Comparison of ENCODE assay signal across 12 mouse cellular contexts in the genomic region with DNA sequence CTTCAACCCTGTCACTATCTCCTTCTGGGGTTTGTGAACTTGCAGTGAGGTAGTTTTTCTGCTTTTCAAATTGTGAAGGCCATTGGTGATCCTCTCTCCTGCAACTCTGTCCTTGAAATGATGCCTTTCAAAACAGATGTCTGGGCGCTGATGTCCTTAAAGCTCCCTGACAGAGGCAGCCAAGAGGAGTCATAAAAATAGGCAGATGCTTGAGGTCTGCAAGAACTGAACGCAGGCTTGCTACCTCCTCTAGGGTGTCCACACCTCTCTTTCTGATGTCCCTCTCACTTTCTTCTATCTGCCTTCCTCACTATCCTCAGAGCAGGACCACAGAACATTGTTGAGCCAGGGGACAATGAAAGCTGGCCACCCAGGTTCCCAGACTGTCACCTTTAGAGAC. TPM values are rescaled to one million over a fixed set of nuclear protein-coding genes. Genes with fewer than 3 reads are reported as not detected.
"Had no signal": no experiment of that assay in that cellular context is flagged by ENCODE, and none has a peak within 500 bp of the region (broad histone marks: within the 10 kb centered on the region; RNA-seq: fewer than 3 reads in every experiment).

No protein-coding gene starts in this region.

- H3K9ac ChIP-seq: kidney, embryonic 15.5 days; liver, embryonic 15.5 days; midbrain, embryonic 13.5 days had no signal

- H3K27me3 ChIP-seq: kidney, embryonic 15.5 days; liver, embryonic 15.5 days; midbrain, embryonic 13.5 days had no signal

- H3K9me3 ChIP-seq: kidney, embryonic 15.5 days; limb, embryonic 10.5 days; liver, embryonic 15.5 days; midbrain, embryonic 13.5 days had no signal

- H3K36me3 ChIP-seq: kidney, embryonic 15.5 days; limb, embryonic 10.5 days; liver, embryonic 15.5 days; midbrain, embryonic 13.5 days had no signal

- DNase-seq: kidney, adult 2 months; kidney, postnatal 14 days; lung, adult 2 months; lung, postnatal 36 days; thymus, postnatal 36 days had no signal

- H3K4me2 ChIP-seq: kidney, embryonic 15.5 days; liver, embryonic 11.5 days; liver, embryonic 15.5 days; midbrain, embryonic 13.5 days had no signal

- ATAC-seq: lung, postnatal 0 days; midbrain, embryonic 13.5 days had no signal

- H3K4me3 ChIP-seq: kidney, embryonic 15.5 days; limb, embryonic 10.5 days; liver, embryonic 15.5 days; midbrain, embryonic 13.5 days had no signal

- H3K4me1 ChIP-seq: limb, embryonic 10.5 days; liver, embryonic 15.5 days; midbrain, embryonic 13.5 days had no signal

- H3K27ac ChIP-seq: kidney, embryonic 15.5 days; limb, embryonic 10.5 days; liver, embryonic 15.5 days; midbrain, embryonic 13.5 days had no signal

RNA-seq across cellular contexts. Expression of a gene that starts 41.7 kb away (rescaled TPM):
- total RNA-seq: megakaryocyte progenitor cell, adult 5-6 weeks had no signal
